Mouse (Mus musculus) heart, postnatal 0 days (tissue): ENCODE measurements around the gene Bst2. TPM values are rescaled to one million over a fixed set of nuclear protein-coding genes. Genes with fewer than 3 reads are reported as not detected.
"Not testable (repeated sequence)": the region's sequence is repeated elsewhere in the genome, so short reads cannot be mapped to it uniquely, and the experiment has no call there.

Experiments used
- ATAC-seq: fragments of 200-750 bp; cut with Nextera tagmentation; 2 replicates; pipeline ENCODE4 v1.8.0; 2017; ENCODE audit warnings: low read depth, moderate number of reproducible peaks, moderate library complexity; ENCODE audit not compliant: insufficient read depth
- DNase-seq: peaks from one replicate; pipeline ENCODE4 v3.0.0-alpha.2; 2016; ENCODE audit warnings: low spot score
- H3K27ac ChIP-seq: fragments of 300-500 bp; sonication (generic); 2 replicates; pipeline ENCODE4 v1.5.1; 2014; ENCODE audit warnings: low read depth, mild to moderate bottlenecking
- H3K27me3 ChIP-seq: fragments of 300-500 bp; sonication (generic); 2 replicates; pipeline ENCODE4 v1.6.1; 2014; ENCODE audit warnings: low read length, mixed read lengths; ENCODE audit not compliant: control insufficient read depth, insufficient read depth
- H3K36me3 ChIP-seq: fragments of 300-500 bp; sonication (generic); replicated peaks from 2 replicates; pipeline ENCODE4 v1.6.1; 2014; ENCODE audit warnings: low read length, mixed read lengths; ENCODE audit not compliant: control insufficient read depth, insufficient read depth
- H3K4me1 ChIP-seq: fragments of 300-500 bp; sonication (generic); 2 replicates; pipeline ENCODE4 v1.6.1; 2014; ENCODE audit warnings: antibody characterized with exemption; ENCODE audit not compliant: control insufficient read depth, insufficient read depth
- H3K4me2 ChIP-seq: fragments of 300-500 bp; sonication (generic); 2 replicates; pipeline ENCODE4 v1.6.1; 2014; ENCODE audit warnings: low read depth, mild to moderate bottlenecking, low read length, moderate library complexity
- H3K4me3 ChIP-seq: fragments of 300-500 bp; sonication (generic); 2 replicates; pipeline ENCODE4 v1.5.1; 2014; ENCODE audit warnings: low read depth, low read length
- H3K9ac ChIP-seq: fragments of 300-500 bp; sonication (generic); replicated peaks from 2 replicates; pipeline ENCODE4 v1.6.1; 2014; ENCODE audit warnings: low read depth, low read length, mixed read lengths
- H3K9me3 ChIP-seq: fragments of 300-500 bp; sonication (generic); replicated peaks from 2 replicates; pipeline ENCODE4 v1.6.1; 2016; ENCODE audit warnings: low read length; ENCODE audit not compliant: control insufficient read depth
- CTCF ChIP-seq: IDR thresholded peaks from 2 replicates; pipeline ENCODE4 v1.5.1; 2016; ENCODE audit warnings: antibody characterized with exemption, control low read depth, low read depth
- EP300 ChIP-seq: IDR thresholded peaks from 2 replicates; pipeline ENCODE4 v1.6.1; 2016; ENCODE audit warnings: antibody characterized with exemption, low read depth
- WGBS: fragments of 180-500 bp; shearing (Covaris S2); extraction: QIAGEN DNeasy Blood & Tissue Kit; methylation state at CpG from one replicate; pipeline ENCODE4 v1.1.7; 2014; 5-methylcytosine and 5-hydroxymethylcytosine counted together
- polyA plus RNA-seq: library from polyadenylated mRNA; unstranded; fragments of >200 nt; fragmentation: Nextera tagmentation; extraction: Ambion mirVana; gene quantifications from 2 replicates; pipeline ENCODE4 v1.2.1, GENCODE M21; 2015
- total RNA-seq: library from RNA; depleted of rRNA; stranded (reverse); fragments of >200 nt; gene quantifications from 2 replicates; pipeline ENCODE4 v1.2.3, GENCODE M21; 2014; ENCODE audit warnings: low replicate concordance

Bst2 gene
- total and polyA plus RNA-seq, 2 experiments from 2014 or later = 43.3 to 101 TPM

GRCm38 (mm10) chr8:71535663-71536062 is 1.6 kb downstream of the Bst2 start:
- no peak for TF ChIP-seq EP300
- no peak for TF ChIP-seq CTCF
- 68% methylated on average over 5 of the region's 5 CpGs for WGBS
- H3K4me2 ChIP-seq = peak overlapping the region; percentile 69
- no peaks in the 10 kb centered on the region for H3K27me3 ChIP-seq
- peaks cover 10% of the 10 kb centered on the region; the same call in 1 of the 2 replicates for H3K4me1 ChIP-seq
- no peaks in the 10 kb centered on the region; the same call in 1 of the 2 replicates for H3K36me3 ChIP-seq
- DNase-seq (no peak), ATAC-seq (no peak)
- H3K4me3 ChIP-seq = peak overlapping the region; percentile 58
- H3K9me3 ChIP-seq = no peaks in the 10 kb centered on the region
- H3K27ac ChIP-seq = no peak overlapping the region
- H3K9ac ChIP-seq = peak overlapping the region; percentile 56; the same call in 1 of the 2 replicates

- TF ChIP-seq EP300 = no peak
- peak; percentile 11; the same call in 1 of the 2 replicates for TF ChIP-seq CTCF
- Histone ChIP-seq H3K4me2 (no peak overlapping the region), H3K27me3 (no peaks in the 10 kb centered on the region), H3K4me3 (no peak overlapping the region), H3K9me3 (no peaks in the 10 kb centered on the region), H3K4me1 (peaks cover 10% of the 10 kb centered on the region; the same call in 1 of the 2 replicates), H3K27ac (no peak overlapping the region), H3K9ac (no peak overlapping the region), H3K36me3 (no peaks in the 10 kb centered on the region; the same call in 1 of the 2 replicates)
- DNase-seq = no peak
- WGBS = 44% methylated on average over 3 of the region's 3 CpGs
- ATAC-seq = no peak
Observed at GRCm38 (mm10) chr8:71534263-71534810, 2.9 kb downstream of the Bst2 start.

- not testable (repeated sequence) for H3K4me2 ChIP-seq, H3K27me3 ChIP-seq, H3K9ac ChIP-seq, ATAC-seq, H3K36me3 ChIP-seq, H3K27ac ChIP-seq, H3K9me3 ChIP-seq, H3K4me3 ChIP-seq, DNase-seq
- TF ChIP-seq CTCF = peak; percentile 26; the same call in 1 of the 2 replicates
- H3K4me1 ChIP-seq = peaks cover 24% of the 10 kb centered on the region
- WGBS = 63% methylated on average over 4 of the region's 12 CpGs
Observed at GRCm38 (mm10) chr8:71530735-71531467, 6.4 kb downstream of the Bst2 start.

- Histone ChIP-seq H3K4me3 (no peak overlapping the region), H3K9me3 (no peaks in the 10 kb centered on the region), H3K27me3 (peaks cover 8% of the 10 kb centered on the region), H3K9ac (no peak overlapping the region), H3K36me3 (no peaks in the 10 kb centered on the region), H3K27ac (peak overlapping the region; percentile 96), H3K4me1 (peaks cover 19% of the 10 kb centered on the region), H3K4me2 (no peak overlapping the region)
- DNase-seq = peak; percentile 71
- peak; percentile 75 for ATAC-seq
- 58% methylated on average over 11 of the region's 11 CpGs for WGBS
- peak; percentile 18; the same call in 1 of the 2 replicates for TF ChIP-seq EP300
- TF ChIP-seq CTCF = no peak
Observed at GRCm38 (mm10) chr8:71528362-71529073, 8.7 kb downstream of the Bst2 start.

DNA sequence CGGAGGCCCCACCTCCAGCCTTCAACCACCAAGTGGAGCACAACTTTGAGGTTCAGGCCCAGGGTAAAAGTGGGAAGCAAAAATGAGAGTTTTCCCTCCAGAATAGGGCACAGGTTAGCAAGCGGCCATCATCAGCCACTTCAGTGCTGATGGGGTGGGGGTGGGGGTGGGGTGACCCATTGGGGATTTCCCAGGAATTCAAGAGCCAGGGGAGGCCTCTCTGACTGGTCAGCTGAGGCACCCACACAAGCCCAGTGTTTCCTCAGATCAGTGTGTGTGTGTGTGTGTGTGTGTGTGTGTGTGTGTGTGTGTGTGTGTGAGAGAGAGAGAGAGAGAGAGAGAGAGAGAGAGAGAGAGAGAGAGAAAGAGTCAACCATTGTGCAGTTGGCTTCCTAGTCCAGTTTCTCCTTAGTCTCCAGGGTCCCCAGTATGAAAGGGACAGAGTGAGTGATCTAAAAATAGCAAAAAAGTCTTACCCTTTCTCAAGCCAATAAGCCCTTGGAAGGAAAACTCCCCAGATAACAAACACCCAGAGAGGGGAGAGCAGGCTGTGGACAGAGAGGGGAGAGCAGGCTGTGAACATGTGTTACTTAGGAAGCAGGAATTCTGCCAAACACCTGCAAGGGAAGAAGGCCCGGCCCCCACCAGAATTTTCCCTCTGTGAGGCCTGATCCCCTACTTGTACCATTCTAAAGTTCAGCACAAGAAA is 9.9 kb downstream of the Bst2 start:
- DNase-seq (peak; percentile 54), ATAC-seq (peak; percentile 31; the same call in 1 of the 2 replicates)
- Histone ChIP-seq H3K27me3 (peaks cover 8% of the 10 kb centered on the region), H3K27ac (peak overlapping the region; percentile 96), H3K4me1 (peaks cover 19% of the 10 kb centered on the region), H3K9me3 (no peaks in the 10 kb centered on the region), H3K36me3 (no peaks in the 10 kb centered on the region), H3K9ac (no peak overlapping the region), H3K4me2 (no peak overlapping the region), H3K4me3 (no peak overlapping the region)
- 34% methylated on average over 3 of the region's 3 CpGs for WGBS
- TF ChIP-seq CTCF (no peak), EP300 (no peak)
